Mouse (Mus musculus) right cerebral cortex, postnatal 4 days (tissue): ENCODE measurements around the gene Sphk2.
"Not testable (repeated sequence)": the region's sequence is repeated elsewhere in the genome, so short reads cannot be mapped to it uniquely, and the experiment has no call there.

Experiments
- DNase-seq: peaks from one replicate; pipeline ENCODE4 v3.0.0-alpha.2; 2022

Gene Sphk2

DNA sequence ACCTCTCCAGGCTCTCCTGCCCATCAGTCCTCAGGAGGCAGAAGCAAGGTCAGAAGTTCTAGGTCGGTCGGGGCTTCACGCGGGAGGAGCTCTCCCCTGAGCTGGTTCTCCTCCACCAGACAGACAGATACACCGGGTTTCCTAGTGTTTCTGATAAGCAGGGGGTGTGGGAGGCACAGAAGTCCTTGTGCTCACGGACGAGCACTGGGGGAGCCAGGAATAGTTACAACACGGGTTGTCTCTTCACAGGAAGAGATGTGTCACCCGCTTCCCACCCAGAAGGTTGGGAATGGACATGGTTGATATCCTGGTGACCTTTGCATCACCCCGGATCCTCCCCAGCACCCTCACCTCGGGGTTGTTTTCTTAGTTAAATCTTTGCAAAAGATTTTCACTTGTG lies 28.0 kb downstream of the Sphk2 start:
- no peak for DNase-seq

DNA sequence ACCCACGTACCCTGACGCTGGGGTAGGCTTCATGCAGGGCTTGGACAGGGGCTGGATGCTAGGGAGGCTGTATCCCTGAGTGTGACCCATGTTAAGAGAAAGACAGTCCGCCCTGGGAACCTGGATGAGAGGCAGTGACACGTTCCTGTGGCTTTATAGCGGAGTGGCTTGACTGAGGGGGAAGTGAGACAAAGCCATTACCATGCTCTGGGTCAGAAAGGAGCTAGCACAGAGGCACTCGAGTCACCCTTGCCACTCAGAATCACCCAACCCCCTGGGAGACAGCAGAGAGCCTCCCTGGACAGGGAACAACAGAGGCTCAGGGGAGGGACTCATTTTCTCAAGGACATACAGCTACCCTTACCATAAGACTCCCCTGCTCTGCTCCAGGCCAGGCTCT lies 28.7 kb downstream of the Sphk2 start:
- DNase-seq: no peak

DNA sequence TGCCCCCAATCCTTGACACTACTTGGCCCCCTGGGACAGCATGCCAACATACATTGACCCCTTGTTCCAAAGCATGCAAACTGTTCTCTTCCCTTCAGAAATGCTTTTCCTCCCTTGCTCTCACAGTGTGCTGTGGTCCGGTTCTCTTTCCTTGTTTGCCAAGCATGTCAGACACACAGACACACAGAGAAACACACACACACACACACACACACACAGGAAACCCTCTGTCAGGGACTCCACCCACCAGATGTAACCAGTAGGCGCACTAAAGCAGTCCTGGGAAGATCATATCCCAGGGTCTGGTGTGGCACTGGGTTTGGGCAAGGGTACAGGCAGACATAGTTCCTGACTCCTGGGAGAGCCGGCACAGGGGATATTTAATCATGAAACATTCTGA lies 31.0 kb downstream of the Sphk2 start:
- DNase-seq: no peak

DNA sequence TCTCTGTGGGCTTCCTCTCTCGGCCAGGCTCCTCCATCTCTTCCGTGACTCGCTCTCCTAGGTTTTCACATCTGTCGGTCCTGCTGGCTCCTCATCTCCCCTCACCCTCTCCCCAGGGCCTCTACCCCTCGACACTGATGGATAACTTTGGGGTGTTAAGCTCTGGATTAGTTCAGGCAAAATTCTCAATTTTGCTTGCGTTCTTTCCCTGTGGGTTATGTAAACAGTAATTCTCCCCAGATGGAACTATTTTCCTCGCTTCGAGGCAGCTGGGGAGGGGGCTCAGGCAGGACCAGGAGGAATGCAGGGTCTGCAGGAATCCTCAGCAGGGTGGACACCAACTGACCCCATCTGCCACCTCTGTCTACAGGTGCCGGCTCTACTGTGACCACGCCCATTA lies 32.0 kb downstream of the Sphk2 start:
- no peak for DNase-seq

DNA sequence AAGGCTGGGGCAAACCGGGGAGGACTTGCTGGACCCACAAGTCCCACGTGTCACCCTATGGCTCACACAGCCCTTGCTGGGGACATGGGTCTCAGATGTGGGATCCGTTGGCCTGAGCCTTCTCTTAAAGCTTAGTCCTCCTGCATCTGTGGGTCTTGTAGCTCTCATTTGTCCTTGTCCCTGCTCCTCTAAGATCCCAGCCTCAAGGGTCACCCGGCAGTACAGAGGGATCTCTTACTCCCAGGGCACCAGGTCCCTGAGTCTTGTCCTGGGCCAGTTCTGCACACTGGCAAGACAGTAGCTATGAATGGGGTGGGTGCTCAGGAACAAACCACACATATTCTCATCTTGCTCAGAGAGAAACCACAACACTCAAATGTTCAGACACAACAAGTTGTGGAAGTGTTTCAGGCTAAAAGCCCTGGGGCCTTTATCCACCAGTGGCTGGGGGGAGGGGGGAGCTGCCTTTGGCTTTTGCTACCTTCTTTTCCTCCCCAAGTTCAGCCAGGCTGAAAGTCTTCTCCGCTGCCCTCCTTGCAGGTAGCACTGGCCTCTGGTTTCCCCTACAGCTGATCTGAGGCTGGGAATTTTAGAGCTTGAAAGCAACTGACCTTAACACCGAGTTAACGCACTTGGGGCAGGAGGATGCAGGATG lies 34.3 kb downstream of the Sphk2 start, which contains the start of gene Ntn5:
Gene Ntn5, plus strand, starts transcription at position 627 of the 655 bp plus-strand sequence.
- no peak for DNase-seq

DNA sequence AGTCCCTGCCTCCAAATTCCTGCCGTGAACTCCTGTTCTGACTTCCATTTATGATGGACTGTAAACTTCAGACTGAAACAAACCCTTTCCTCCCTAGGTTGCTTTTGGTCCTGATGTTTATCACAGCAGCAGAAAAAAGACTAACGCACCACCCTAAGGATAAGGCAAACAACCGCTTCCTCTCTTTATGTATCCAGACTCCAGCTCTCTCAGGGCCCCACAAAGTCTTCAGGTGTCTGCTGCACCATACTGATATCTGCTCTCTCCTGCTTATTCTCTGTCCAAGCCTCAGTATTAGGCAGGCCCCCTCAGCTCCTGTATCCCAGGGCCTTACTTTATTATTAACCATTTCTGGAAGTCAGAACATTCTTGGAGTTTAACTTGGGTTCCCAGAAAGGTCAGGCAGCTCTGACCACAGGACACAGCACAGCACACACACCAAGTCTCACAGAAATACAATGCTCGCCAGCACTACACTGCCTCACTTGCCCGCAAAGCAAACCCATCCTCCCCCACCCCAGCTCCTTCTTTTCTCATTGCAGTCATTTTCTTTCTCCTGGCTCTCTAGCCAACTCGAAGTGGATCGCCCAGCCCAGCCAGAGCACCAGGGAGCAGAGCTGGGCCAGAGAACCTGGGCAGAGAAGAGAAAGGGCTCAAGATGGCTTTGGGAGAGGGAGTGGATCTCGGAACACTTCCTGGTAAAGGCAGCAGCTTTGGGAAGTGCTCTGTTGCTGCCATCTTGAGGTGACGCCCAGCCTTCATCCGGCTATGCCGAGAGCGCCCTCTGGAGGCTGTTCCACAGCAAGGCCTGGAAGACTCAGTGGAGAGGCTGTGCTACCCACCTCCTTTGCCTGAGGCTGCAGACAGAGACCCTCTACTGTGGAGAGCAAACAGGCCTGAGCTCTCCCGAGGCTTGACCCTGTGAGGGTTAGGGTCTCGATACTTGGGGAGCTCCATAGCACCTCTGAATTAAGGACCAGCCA lies 35.4 kb downstream of the Sphk2 start:
- peak; percentile 93 for DNase-seq

DNA sequence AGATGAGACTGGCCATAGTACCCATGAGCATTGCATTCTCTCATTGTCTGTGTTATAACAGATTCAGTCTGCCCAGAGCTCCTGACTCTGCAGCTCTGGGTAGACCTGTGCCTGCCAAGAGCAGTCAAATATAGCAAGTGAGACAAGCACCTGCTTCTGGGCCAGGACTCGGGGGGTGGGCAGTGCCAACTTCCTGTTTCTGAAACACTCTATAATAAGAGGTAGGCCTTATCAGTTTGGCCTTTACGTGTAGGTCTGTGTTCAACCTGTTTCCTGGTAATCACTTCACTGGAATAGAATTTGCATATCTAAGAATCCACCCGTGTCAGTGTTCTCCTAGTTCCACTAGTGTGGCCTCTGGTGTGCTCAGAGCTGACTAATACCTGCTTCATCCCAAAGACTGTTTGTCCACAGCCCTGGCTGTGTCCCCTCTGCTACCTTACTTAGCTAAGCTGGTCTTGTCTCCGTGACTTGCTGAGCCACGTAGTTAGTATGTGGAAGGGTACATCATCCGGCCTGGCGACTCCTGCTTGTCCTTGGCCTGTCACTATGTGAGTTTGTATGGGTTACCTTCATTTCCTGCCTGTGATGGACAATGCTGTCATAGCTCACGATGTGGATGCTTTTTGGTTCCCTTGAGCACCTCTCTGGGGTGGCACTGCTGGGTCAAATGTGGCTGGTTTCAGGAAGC lies 36.6 kb downstream of the Sphk2 start:
- no peak for DNase-seq

DNA sequence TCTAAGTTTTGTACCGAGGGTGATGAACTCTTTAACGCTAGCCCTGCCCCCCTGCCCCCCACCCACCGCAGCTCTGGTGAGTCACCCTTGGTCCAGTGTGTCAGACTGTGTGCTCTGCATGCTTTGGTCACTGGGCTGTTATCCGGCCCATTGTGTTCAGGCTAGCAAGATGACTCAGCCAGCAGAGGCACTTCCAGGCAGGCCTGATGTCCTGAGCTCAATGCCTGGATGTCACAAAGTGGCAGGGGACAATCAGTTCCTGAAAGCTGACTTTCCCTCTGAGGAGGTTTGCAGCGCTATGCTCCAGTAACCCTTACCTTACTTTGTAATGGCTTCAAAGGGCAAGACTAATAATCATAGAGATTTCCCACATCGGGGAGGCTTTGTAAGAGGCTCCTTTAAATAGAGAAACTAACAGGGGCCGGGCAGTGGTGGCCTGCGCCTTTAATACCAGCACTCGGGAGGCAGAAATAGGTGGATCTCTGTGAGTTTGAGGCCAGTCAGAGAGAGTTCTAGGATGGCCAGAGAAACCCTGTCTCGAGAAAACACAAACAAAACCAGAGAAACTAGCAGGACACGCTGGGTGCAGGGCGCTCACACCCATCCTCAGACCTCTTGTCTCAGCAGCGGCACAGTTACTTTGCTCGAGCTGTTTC lies 37.7 kb downstream of the Sphk2 start:
- no peak for DNase-seq

DNA sequence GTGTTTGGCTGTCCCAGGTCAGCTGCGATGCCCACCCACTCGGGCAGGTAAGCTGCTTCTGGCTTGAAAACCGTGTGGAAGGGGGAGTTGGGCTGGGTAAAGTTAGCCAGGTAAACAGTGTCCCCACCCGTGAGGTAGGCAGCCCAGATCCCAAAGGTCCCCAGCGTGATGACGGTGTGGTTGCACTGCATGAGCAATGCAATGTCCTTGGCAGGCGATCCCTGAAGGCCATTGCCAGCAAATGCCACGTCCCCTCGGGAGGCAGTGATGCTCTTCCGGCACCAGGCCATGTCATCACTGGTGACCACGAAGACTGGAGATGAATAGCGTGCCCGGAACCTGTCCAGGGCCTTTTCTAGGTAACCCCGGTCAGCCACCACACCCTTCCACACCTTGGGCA lies 39.3 kb downstream of the Sphk2 start:
- no peak for DNase-seq

DNA sequence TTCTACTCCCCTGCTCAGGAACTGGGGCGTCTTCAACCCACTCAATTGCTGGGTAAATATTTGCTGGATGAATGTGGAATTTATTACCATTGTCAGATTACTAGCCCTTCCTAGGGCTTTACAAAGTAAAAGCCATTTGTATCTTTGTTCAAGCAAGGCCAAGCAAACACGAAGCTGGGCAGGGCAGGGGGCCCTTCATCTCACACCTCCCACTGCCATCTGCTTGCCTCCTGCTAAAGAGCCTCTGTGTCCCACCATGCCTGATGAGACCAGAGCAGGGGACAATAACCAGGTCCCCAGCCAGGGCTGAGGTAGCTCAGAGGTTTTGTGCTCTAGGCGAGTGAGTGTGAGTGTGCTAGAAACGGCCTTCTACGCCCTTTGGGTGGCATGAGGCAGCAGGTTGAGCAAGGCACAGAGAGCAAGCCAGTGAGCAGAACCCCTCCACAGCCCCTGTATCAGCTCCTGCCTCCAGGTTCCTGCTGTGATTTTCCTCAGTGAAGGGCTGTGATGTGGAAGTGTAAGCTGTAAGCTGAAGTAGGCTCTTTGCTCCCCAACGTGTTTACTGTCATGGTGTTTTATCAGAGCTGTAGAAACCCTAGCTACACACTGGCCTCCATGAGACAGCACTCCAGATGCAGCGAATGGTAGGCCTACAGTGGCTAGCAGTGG lies 40.0 kb downstream of the Sphk2 start:
- DNase-seq: no peak

DNA sequence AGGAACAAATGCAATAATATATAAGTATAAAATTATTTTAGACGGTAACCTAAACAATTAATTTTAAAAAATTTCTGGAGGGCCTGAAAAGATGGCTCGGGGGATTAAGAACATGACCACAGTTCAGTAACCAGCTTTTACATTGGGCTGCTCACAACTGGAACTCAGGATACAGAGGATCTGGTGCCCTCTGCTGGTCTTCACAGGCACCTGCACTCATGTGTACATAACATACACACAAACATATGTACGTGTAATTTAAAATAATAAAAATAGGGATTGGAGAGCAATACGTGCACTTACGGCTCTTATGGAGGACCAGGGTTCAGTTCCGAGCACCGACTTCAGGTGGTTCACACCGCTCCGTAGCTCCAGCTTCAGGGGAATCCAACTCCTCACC lies 48.9 kb downstream of the Sphk2 start:
- no peak for DNase-seq

DNA sequence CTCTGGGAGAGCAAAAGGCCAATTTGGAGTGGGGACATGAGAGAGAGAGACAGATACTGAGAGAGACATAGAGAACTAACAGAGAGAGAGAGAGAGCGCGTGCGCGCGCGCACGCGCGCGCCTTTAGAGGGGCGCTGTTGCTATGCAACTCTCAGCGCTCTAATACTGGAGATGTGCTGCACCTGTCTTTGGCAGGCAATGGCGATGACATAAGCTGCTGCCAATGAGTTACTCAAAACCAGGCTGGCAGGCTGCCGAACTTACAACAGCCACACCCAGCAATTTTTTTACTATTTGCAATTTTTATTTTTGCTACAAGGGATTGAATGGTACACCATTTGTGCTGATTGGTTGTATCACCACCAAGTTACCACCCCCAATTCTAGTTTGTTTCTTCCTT lies 50.0 kb downstream of the Sphk2 start:
- peak; percentile 52 for DNase-seq

DNA sequence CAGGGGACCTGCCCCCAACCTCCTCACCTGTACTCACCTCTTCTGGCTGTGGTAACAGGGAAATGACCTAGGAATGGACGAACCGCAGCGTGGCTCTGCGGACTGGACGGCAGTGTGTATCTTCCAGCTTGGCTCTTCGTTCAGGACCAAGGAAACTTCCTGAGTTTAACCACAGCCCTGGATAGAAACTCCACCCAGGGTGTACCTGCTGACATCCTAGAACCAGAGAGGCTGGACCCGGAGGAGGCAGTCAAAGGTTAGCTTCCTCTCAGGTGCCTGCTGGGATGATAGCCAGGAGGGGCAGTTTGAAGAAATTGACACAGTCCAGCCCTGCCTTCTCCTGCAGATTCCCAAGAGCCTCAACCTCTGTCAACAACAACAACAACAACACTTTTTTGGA lies 51.6 kb downstream of the Sphk2 start, which contains the start of gene Fut2:
Gene Fut2, minus strand, starts transcription at position 234 of the 400 bp plus-strand sequence.
- no peak for DNase-seq

DNA sequence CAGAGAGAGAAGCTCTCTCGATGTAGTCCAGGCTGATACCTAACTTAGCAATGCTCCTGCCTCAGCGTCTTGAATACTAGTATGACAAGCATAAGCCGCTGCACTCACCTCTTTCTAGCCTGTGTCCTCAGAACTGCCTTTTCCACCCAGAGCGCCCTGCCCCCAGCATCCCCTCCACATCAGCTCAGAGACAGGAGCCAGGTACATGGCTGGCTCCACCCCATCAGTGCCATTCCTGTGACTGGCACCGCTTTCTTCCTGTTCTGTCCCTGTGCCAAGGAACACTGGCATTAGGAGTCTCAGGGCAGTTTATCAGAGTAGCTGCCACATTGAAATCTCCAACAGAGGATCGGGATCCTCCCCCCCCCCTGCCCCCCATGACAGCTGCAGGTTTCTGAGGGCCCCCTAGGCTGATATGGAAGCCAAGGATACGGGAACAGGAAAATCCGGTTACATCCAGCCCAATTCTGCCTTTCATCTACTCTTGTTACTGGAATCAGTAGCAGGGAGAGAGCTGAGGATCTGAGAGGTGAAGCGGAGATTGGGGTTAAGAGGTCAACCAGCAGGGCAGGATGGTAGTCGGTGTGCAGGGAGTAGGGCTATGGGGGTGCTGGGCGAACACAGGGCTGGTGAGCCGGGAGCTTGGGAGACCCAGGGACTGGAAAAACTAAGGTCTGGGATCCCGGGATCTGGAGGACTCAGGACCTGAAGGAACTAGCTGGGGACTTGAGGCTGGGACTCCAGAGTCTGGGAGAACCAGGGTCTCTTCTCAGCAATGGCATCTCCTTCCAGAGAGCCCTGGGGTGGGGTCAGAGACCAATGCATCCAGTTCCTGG lies 52.3 kb downstream of the Sphk2 start:
- DNase-seq: no peak

- not testable (repeated sequence) for DNase-seq
Observed at GRCm38 (mm10) chr7:45661702-45662101, 56.1 kb downstream of the Sphk2 start.

GRCm38 (mm10) chr7:45660746-45661478 lies 56.9 kb downstream of the Sphk2 start:
- DNase-seq: no peak
